Mouse (Mus musculus): ENCODE measurements around the gene Cdkl1.

Gene Cdkl1

DNA sequence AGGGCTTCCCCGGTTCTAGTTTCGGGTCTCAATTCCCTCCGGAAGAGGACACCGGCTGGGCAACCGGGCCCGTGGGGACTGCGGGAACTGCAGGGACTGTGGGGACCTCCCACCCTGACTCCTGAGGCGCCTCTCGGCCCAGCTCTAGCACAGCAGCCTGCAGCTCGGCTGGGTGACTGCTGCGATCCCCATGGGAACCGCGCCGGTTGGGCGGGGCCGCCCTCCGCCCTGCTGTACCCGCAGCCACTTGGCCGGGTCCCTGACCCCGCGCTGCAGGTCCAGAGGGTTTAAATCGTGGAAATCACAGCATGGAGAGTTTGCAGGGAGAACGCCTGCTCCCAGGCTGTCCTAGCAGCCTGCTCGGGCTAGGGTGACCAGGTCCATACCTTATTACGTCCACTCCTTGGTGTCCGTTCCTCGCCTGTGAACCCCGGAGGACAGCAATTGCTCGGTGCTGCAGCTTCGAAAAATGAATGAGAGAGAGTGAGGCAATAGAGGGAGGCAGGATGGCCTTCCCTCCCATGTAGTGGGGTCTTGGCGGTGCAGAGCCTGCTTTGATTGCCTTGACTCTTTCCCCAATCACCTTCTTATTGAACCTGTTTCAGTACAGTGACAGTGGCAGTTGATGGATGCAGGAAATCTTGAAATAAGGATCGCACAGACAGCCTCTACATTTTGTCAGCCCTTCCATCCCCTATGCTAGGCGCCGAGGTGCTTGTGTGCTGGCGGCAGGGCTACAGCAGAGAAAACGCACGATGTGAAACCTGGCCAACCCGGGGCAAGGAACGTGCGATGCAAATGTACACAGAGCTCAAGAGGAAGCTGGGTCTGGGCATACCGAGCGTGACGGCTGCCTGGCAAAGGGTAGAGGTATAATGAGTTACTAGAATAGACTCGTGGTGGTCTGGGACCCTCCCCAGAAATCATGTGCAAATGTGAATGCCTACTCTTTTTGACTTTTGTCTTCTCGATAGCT lies at the start of gene Cdkl1:
Cdkl1 (minus strand) TSS at position 738 of the 976 bp plus-strand sequence.
- peak; percentile 50 to 53 for DNase-seq (ENCODE audit: low spot score in 2 of 2)

DNA sequence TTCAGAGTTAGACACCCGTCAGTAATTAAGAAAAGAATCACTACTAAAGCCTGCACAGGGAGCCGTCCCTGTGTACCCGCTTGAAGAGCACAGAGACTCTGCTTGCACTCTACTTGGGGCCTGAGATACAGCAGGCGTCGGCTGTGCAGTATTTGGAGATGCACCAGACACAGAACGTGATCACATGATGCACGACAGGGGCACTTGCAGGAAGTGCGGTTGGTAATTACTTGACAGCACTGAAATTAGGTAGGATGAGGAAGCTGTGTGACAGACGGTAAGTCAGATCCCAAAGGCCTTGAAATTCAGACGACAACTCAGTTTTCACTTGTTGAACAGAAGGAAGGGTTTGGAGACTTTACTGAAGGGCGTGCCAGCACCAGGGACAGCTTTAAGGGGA lies 47.3 kb upstream of the Cdkl1 start:
- no peak for DNase-seq (ENCODE audit: low spot score in 2 of 2)

DNA sequence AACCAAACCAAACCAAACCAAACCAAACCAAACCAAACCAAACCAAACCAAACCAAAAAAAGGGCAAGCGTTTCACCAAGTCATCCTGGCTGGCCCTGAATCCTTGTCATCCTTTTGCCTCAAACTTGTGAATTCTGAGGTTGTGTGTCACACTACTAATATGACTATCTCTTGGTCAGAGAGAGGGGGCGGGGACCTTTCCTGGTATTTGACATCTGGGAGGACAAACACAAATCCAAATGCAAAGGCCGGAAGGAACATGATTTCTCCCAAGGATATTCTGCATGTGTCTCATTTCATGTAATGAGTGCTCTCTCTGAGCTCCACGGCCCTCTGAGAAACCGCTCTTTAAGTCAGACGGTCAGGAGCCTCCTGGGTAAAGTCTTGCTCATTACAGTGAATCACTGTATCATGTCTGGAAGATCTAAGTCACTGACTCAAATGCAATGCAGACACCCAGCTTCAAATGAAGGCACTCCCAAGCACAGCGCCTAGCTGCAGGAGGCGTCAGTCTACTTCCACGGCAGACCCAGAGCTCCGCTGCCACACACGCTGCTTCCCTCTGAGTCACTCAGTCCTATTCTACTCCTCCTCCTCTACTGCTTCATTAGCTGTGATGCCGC lies 43.0 kb upstream of the Cdkl1 start:
- DNase-seq (ENCODE audit: low spot score in 2 of 2) = peak in 1 of 2 experiments; percentile 53

DNA sequence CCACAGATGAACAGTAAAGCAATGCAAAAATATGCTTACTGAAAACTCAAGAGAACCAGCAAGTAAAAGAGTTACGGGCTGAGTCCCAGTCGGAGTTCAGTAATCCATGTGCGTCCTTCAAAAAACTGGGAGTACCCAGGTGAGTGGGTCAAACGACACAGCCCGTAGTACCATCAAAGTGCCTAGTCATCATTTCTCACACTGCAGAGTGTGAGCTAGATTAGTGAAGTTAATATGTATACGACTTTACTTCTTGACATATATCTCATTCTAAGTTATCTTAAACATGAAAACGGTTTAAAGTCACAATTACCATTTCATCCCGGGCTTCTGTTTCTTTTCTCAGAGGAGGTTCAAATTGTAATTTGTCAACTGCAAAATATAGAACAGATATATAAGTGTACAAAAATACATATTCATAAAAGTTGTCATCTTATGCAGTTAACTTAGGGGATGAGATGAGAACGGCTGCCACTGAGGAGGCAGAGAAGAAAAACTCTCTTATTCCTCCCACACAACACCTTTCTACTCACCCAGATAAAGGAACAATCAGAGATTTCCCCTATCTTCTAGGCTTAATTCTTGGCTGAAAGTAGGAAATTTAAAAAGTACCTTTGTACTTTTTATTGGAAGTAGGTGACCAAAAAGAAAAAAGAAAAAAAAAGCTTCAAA lies 40.3 kb upstream of the Cdkl1 start:
- no peak for DNase-seq (ENCODE audit: low spot score in 2 of 2)

DNA sequence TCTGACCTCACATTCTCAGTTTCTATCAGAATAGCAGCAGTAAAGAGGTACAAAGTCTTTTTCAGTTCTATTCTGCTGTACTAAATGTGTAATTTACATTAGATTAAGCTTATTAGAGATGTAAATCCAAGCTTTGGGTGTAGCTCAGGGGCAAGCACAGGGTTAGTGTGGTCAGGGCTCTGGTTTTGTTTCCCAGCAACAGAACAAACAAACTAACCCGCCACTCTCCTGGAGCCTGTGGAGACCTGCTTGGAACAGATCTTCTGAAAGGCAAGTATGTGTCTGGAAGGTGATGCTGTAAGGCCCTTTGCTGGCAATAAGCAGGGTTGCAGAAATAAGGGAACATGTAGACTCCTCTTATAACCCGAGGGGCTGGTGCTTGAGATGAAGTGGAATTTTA lies 37.1 kb upstream of the Cdkl1 start:
- no peak for DNase-seq (ENCODE audit: low spot score in 2 of 2)

DNA sequence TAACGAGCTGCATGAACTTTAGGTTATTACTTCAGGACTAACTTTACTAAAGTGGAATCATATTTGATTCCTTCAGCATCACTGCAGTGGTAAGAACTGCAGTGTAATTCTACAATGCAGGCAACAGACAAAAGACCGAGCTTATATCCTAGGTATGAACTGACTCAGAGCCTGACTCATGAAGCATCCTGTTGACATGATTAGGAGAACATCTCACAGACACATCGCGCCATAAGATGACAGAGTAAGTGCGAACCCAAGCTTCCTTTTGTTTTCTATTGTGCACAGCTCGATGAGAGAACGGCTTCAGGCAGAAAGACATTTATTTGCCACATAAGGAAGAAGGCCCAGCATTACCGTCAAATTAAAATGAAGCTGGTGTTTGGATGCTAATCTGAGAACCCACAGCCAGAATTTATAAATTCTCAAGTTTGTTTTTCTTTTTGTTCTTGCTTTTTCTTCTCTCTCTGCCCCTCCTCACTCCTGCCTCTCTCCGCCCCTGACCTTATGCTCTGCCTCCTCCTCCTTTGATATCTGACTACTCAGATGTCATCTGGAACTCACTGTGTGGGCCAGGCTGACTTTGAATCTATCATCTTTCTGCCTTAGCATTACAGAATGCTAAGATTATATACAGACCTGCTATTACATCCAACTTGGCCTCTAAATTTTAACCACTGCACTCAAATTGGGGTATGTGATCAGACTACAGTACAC lies 34.0 kb upstream of the Cdkl1 start:
- DNase-seq (ENCODE audit: low spot score in 2 of 2) = no peak

DNA sequence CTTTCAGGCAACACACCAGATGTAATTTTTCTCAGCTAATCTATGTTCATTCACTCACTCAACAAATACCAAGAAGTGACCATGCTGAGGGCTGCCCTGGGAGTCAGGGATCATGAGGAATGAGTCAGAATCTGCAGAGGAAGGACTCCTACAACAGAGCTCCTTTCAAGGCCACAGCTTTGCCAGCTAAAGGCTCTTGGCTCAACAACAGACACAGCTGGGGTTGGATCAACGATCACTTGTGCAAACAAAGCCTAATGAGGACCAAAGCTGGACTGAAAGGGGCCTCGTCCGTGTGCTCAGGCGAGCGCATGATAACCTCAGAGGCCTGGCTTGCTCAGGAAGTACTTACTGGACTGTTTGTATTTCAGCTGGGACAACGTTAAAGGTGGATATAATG lies 23.2 kb upstream of the Cdkl1 start:
- DNase-seq (ENCODE audit: low spot score in 2 of 2) = no peak

DNA sequence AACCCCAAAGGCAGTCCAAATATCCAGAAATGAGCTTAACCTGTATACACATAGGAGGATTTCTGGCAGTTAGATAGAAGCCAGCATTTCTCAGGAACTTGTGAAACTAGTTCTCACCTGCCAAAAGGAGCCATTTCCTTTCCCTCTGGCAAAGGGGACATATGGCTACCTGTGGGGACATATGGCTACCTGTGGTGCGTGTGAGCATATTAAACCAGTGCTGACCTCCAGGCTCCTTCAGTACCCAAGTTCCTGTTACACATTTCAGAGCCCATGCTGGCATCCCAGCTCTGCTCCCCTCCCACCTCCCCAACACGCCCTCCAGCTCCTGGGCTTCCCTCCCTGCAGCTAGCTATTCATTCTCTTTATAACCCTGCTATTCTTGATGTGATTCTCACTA lies 22.5 kb upstream of the Cdkl1 start:
- no peak for DNase-seq (ENCODE audit: low spot score in 2 of 2)

DNA sequence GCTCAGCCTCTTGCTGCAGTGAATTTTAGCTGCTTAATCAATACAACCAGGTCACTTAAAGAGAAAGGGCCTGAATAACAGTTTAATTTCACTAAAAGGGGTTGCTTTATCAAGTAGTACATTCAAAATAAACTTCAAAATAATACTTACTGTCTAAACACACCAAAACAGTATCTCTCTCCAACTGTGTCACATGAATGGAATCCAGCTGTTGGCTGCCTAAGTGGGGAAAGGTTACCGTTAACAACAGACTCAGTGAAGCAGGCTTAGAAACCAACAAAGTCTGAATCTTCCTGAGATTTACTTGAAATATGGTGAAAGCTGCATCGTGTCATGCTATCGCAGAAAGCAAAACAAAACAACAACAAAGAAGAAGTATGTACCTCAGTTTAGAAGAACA lies 21.9 kb upstream of the Cdkl1 start:
- no peak for DNase-seq (ENCODE audit: low spot score in 2 of 2)

DNA sequence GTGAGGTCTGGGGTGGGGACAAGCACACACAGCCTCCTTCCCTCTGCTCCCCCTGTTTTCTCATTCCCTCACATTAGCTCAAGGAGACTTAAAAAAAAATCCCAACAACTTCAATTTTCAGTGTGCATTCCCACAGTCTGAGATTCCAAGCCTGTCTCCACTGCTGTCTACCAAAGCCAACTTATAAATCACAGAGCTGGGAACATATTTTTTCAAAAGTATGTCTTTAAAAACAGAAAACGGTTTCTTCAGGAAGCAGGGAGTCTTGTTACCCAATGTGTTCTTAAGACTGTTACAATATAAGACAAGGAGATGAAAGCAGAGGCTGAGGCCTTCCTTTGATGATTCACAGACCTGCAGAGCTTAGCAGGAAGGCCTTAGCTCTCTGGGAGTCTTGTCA lies 20.9 kb upstream of the Cdkl1 start:
- no peak for DNase-seq (ENCODE audit: low spot score in 2 of 2)

DNA sequence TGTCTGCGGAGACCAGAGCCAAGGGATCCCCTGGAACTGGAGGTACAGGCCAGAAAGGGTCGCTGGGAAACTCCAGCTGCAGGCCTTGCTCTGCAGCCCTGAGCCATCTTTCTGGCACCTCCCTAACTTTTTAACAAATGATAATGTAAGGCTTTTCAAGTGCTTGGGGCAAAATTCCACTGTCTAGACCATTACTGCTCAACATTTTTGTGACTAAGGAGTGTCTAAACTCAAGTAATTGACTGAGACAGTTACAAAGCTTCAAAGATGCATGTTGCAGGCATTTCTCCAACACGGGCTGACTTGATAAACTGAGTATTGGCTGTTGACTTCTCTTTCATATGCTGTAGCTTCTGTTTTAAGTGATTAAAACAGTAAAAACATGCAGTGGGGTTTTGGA lies 18.4 kb upstream of the Cdkl1 start:
- DNase-seq (ENCODE audit: low spot score in 2 of 2) = no peak

DNA sequence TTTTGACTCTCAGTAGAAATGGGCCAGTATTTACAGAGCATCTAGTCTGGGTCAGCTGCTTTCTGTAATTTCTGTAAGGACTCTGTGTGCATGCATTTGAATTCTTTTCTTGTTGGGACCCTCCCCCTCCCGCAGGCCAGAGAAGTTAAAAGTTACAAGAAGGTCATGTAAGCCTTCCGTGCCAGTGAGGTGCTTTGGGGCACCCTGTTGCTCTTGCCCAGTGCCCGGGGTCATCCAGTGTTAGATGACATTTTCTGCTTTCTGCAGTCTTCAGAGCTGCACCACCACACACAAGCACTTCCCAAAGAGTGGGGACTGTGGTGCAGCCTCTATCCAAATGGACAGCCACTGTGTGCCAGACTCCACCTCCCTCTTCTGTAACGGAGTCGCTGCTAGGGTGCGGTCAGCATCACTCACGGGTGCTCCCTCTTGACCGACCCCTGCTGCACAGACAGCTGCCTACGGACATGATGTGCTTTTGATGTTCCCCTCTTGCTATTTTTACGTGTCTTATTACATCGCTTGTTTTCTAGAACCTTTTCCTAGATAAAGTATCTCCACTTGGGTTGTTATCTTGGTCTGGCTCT lies 16.4 kb upstream of the Cdkl1 start:
- no peak for DNase-seq (ENCODE audit: low spot score in 2 of 2)

DNA sequence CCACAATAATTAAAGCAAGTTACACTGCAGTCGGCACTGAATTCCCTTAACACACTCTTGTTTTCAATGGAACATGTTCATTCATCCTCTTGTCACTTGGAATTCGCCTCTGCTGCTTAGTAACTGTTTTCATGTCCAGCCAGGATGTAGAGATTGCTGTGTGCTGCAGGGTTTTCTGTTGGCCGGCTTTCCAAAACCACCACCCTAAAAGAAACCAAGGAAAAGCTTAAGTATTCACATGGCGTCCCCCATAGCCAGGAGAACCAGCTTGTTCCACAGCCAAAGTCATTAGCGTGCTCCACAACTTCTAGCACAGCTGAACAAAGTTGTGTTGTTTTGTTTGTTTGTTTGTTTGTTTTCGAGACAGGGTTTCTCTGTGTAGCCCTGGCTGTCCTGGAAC lies 14.1 kb upstream of the Cdkl1 start:
- no peak for DNase-seq (ENCODE audit: low spot score in 2 of 2)

DNA sequence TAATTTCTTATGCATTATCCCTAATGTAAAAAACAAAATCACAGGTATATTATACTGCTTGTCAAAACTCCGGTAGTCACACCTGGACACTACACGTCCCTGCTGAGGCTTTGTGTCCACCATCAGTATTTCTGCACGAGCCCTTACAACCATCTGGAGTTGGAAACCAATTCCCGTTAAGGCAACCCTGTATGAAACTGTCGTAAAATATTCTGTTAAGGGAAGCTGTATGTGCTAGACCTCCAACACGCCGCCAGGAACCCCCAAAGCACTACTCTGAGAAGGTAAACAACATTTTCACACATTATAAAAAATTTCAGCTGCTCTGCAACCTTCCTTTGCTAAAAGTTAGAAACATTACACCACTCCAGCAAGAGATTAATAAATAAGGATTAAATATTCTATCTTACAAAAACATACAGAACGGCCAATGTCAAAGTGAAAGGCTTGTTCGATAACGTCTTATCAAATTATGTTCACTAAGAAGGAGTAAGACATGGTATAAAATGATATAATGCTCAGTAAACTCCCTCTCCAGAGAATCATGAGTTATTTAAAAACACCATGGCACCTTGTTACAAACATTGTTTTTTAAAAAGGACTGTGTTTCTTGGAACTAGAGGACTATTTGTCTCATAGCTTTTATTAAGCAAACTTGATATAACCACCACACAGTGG lies 13.5 kb upstream of the Cdkl1 start:
- no peak for DNase-seq (ENCODE audit: low spot score in 2 of 2)

DNA sequence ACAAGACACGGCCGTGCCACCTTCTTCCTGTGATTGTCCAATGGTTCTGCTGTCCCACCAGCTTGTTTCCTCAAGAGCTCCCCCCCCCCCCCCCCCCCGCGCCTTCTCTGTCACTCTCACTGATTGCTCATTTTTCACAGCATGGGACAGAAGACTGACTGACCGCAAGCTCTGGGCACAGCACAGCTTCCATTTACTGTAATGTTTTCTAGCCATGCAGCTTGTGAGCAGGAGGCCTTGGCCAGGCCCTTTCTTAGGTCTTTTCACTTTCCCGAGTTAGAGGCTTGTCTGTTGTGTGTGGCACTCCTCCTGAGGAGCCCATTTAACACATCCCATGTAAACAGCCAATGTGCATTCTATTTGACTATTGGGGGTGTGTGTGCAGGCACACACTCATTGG lies 12.1 kb upstream of the Cdkl1 start:
- no peak for DNase-seq (ENCODE audit: low spot score in 2 of 2)

DNA sequence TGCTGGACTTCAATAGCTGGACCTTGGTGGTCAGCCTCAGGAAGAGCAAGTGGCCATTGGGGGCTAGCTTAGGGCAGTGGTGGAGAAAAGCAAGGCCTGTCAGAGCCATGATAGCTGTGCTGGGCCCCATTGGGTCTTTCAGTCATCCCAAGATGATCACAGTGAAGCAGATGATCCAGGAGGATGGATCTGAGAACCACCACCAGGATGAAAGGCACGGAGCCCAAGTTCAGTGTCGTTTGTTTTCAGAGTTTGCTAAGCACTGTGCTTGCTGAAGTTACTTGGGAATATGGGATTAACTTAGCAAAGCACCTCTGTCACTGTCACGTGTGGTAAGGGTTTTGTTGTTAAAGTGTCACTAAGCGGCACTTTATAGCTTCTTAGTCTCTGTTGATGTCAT lies 9.5 kb upstream of the Cdkl1 start:
- DNase-seq (ENCODE audit: low spot score in 2 of 2) = no peak

DNA sequence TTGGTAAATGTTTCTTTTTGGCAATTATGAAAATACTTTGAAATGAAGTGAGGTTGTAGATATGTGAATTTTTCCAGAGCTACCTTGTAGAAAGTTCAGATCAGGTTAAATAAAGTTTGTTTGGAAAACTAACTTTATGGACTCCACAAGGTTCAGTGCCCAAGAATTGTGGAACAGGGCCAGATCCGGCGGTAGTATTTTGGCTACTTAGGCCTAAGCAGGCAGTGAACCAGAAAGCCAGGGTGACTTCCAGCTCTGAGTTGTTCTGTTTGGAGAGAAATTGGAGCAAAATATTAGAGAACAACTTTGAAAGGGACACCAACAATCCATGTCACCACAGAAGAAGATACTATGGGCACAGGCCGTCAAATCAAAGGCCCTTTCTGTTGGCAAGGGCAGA lies 5.2 kb upstream of the Cdkl1 start:
- no peak for DNase-seq (ENCODE audit: low spot score in 2 of 2)

DNA sequence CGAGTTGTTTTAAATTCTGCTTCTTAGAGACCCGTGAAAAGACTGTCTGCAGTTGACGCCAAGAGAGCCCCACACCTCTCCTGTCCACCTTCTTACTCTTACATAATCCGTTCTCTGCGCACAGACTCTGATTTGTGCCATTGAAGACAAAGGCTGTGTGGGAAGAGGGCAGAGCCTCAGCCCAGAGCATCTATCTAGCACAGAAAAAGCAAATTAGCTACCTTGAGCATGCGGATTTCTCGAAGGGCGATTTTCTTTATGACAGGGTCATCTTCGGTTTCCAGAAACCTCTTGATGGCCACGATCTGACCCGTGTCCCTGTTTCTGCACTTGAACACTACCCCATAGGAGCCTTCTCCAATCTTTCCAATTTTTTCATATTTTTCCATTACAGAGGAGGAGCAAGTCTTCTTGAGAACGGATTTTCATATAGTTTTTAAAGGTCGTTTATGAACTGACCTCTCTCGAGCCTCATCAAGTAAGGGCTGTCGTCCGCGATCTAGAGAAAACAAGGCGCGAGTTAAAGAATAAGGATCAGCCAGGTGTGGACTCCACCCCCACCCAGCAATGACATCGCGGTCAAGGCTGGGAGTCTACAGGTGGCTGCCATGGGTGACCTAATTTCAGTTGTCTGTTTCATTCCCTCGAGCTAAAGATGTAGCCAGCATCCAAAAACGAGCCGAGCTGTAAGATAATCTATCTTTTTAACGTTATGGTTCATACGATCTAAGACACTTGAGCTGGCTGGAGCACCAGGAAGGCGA lies 1.1 kb downstream of the Cdkl1 start:
- DNase-seq (ENCODE audit: low spot score in 2 of 2) = peak in 1 of 2 experiments; percentile 32

DNA sequence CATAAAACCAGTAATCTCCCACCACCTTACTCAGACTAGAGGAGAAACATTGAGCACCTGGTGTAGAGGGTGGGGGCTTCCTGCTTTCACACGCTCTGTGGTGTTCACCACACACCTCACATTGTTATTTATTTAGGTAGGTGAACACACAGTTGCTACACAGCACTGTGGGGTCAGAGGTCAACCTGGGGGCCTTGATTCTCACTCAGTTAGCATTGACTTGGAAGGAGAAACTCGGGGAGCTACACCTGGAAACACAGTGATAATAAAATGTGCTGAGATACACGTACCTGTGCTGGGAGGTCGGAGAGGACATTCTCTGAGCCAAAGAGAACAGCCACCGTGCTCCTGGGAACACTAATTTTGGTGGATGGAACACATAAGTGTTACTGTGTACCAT lies 2.7 kb downstream of the Cdkl1 start:
- no peak for DNase-seq (ENCODE audit: low spot score in 2 of 2)

DNA sequence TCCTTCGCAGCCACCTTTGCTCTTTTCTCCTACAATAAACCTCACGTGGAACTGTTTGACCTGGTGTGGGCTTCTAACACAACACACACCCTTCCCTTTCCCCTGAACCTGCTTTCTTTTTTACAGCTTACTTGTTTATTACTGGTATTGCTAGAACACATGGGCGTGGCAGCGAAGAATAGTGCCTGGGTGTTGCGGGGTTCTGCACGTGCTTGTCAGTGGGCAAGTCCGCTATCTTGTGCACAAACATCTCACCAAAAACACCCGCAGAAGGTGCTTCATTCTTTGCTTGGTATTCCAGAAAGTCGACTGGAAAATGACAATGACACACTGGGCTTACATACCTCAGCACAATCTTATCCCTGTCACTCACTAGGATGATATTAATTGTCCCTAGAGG lies 5.6 kb downstream of the Cdkl1 start:
- no peak for DNase-seq (ENCODE audit: low spot score in 2 of 2)

Data from right cerebral cortex, postnatal 36 days (tissue).